Mouse (Mus musculus): ENCODE measurements around the gene Rpia.

Rpia gene

GRCm38 (mm10) chr6:70735528-70735927, 56.5 kb downstream of the Rpia start:
- TF ChIP-seq NANOG (IDR thresholded peaks at IDR 0.05; ENCODE audit: borderline replicate concordance, low read length) (no peak), POU5F1 (IDR thresholded peaks at IDR 0.05; ENCODE audit: borderline replicate concordance, low read length) (no peak), CTCF (conservative IDR thresholded peaks at IDR 0.05; ENCODE audit: low read length) (no peak)
- no peaks in the 10 kb centered on the region for H3K36me3 ChIP-seq (ENCODE audit: insufficient read depth, low read length)
- no peaks in the 10 kb centered on the region for H3K9me3 ChIP-seq (ENCODE audit: low read length)
- no peak overlapping the region for H3K4me3 ChIP-seq (replicated peaks; ENCODE audit: low read length)
- no peaks in the 10 kb centered on the region for H3K27me3 ChIP-seq (ENCODE audit: insufficient read depth, low read length)
- H3K4me1 ChIP-seq (replicated peaks; ENCODE audit: low read depth, low read length) = no peaks in the 10 kb centered on the region

- Histone ChIP-seq H3K36me3 (ENCODE audit: insufficient read depth, low read length) (no peaks in the 10 kb centered on the region), H3K4me1 (replicated peaks; ENCODE audit: low read depth, low read length) (no peaks in the 10 kb centered on the region), H3K9me3 (ENCODE audit: low read length) (no peaks in the 10 kb centered on the region), H3K27me3 (ENCODE audit: insufficient read depth, low read length) (no peaks in the 10 kb centered on the region), H3K4me3 (replicated peaks; ENCODE audit: low read length) (no peak overlapping the region)
- TF ChIP-seq NANOG (IDR thresholded peaks at IDR 0.05; ENCODE audit: borderline replicate concordance, low read length) (no peak), POU5F1 (IDR thresholded peaks at IDR 0.05; ENCODE audit: borderline replicate concordance, low read length) (no peak), CTCF (conservative IDR thresholded peaks at IDR 0.05; ENCODE audit: low read length) (no peak)
Observed at GRCm38 (mm10) chr6:70730828-70731227, 61.2 kb downstream of the Rpia start.

GRCm38 (mm10) chr6:70729125-70729524, 62.9 kb downstream of the Rpia start:
- Histone ChIP-seq H3K4me1 (replicated peaks; ENCODE audit: low read depth, low read length) (no peaks in the 10 kb centered on the region), H3K9me3 (ENCODE audit: low read length) (no peaks in the 10 kb centered on the region), H3K27me3 (ENCODE audit: insufficient read depth, low read length) (no peaks in the 10 kb centered on the region), H3K4me3 (replicated peaks; ENCODE audit: low read length) (no peak overlapping the region), H3K36me3 (ENCODE audit: insufficient read depth, low read length) (no peaks in the 10 kb centered on the region)
- TF ChIP-seq POU5F1 (IDR thresholded peaks at IDR 0.05; ENCODE audit: borderline replicate concordance, low read length) (no peak), NANOG (IDR thresholded peaks at IDR 0.05; ENCODE audit: borderline replicate concordance, low read length) (no peak), CTCF (conservative IDR thresholded peaks at IDR 0.05; ENCODE audit: low read length) (no peak)

- no peaks in the 10 kb centered on the region for H3K9me3 ChIP-seq (ENCODE audit: low read length)
Observed at GRCm38 (mm10) chr6:70727094-70727721, 64.8 kb downstream of the Rpia start.

GRCm38 (mm10) chr6:70725639-70726038, 66.4 kb downstream of the Rpia start:
- Histone ChIP-seq H3K36me3 (ENCODE audit: insufficient read depth, low read length) (no peaks in the 10 kb centered on the region), H3K9me3 (ENCODE audit: low read length) (no peaks in the 10 kb centered on the region), H3K4me3 (replicated peaks; ENCODE audit: low read length) (no peak overlapping the region), H3K4me1 (replicated peaks; ENCODE audit: low read depth, low read length) (no peaks in the 10 kb centered on the region), H3K27me3 (ENCODE audit: insufficient read depth, low read length) (no peaks in the 10 kb centered on the region)
- TF ChIP-seq POU5F1 (IDR thresholded peaks at IDR 0.05; ENCODE audit: borderline replicate concordance, low read length) (no peak), CTCF (conservative IDR thresholded peaks at IDR 0.05; ENCODE audit: low read length) (no peak), NANOG (IDR thresholded peaks at IDR 0.05; ENCODE audit: borderline replicate concordance, low read length) (no peak)

More at GRCm38 (mm10) chr6:70727094-70727721, 64.8 kb downstream of the Rpia start:
- H3K36me3 ChIP-seq (ENCODE audit: insufficient read depth, low read length) = no peaks in the 10 kb centered on the region
- no peak for TF ChIP-seq POU5F1 (IDR thresholded peaks at IDR 0.05; ENCODE audit: borderline replicate concordance, low read length)
- TF ChIP-seq NANOG (IDR thresholded peaks at IDR 0.05; ENCODE audit: borderline replicate concordance, low read length) = no peak
- no peak for TF ChIP-seq CTCF (conservative IDR thresholded peaks at IDR 0.05; ENCODE audit: low read length)
- no peaks in the 10 kb centered on the region for H3K27me3 ChIP-seq (ENCODE audit: insufficient read depth, low read length)
- no peaks in the 10 kb centered on the region for H3K4me1 ChIP-seq (replicated peaks; ENCODE audit: low read depth, low read length)
- no peak overlapping the region for H3K4me3 ChIP-seq (replicated peaks; ENCODE audit: low read length)

GRCm38 (mm10) chr6:70724722-70725121, 67.3 kb downstream of the Rpia start:
- TF ChIP-seq NANOG (IDR thresholded peaks at IDR 0.05; ENCODE audit: borderline replicate concordance, low read length) (no peak), CTCF (conservative IDR thresholded peaks at IDR 0.05; ENCODE audit: low read length) (no peak), POU5F1 (IDR thresholded peaks at IDR 0.05; ENCODE audit: borderline replicate concordance, low read length) (no peak)
- H3K36me3 ChIP-seq (ENCODE audit: insufficient read depth, low read length) = no peaks in the 10 kb centered on the region
- no peaks in the 10 kb centered on the region for H3K4me1 ChIP-seq (replicated peaks; ENCODE audit: low read depth, low read length)
- H3K4me3 ChIP-seq (replicated peaks; ENCODE audit: low read length) = no peak overlapping the region
- no peaks in the 10 kb centered on the region for H3K27me3 ChIP-seq (ENCODE audit: insufficient read depth, low read length)
- no peaks in the 10 kb centered on the region for H3K9me3 ChIP-seq (ENCODE audit: low read length)

- Histone ChIP-seq H3K4me3 (replicated peaks; ENCODE audit: low read length) (no peak overlapping the region), H3K36me3 (ENCODE audit: insufficient read depth, low read length) (no peaks in the 10 kb centered on the region), H3K9me3 (ENCODE audit: low read length) (no peaks in the 10 kb centered on the region), H3K4me1 (replicated peaks; ENCODE audit: low read depth, low read length) (no peaks in the 10 kb centered on the region), H3K27me3 (ENCODE audit: insufficient read depth, low read length) (no peaks in the 10 kb centered on the region)
- TF ChIP-seq CTCF (conservative IDR thresholded peaks at IDR 0.05; ENCODE audit: low read length) = no peak
- no peak for TF ChIP-seq NANOG (IDR thresholded peaks at IDR 0.05; ENCODE audit: borderline replicate concordance, low read length)
- TF ChIP-seq POU5F1 (IDR thresholded peaks at IDR 0.05; ENCODE audit: borderline replicate concordance, low read length) = no peak
Observed at GRCm38 (mm10) chr6:70722298-70722697, 69.7 kb downstream of the Rpia start.

- no peaks in the 10 kb centered on the region for H3K9me3 ChIP-seq (ENCODE audit: low read length)
- no peak overlapping the region for H3K4me3 ChIP-seq (replicated peaks; ENCODE audit: low read length)
- TF ChIP-seq CTCF (conservative IDR thresholded peaks at IDR 0.05; ENCODE audit: low read length) (no peak), POU5F1 (IDR thresholded peaks at IDR 0.05; ENCODE audit: borderline replicate concordance, low read length) (no peak), NANOG (IDR thresholded peaks at IDR 0.05; ENCODE audit: borderline replicate concordance, low read length) (no peak)
- no peaks in the 10 kb centered on the region for H3K4me1 ChIP-seq (replicated peaks; ENCODE audit: low read depth, low read length)
- no peaks in the 10 kb centered on the region for H3K27me3 ChIP-seq (ENCODE audit: insufficient read depth, low read length)
- no peaks in the 10 kb centered on the region for H3K36me3 ChIP-seq (ENCODE audit: insufficient read depth, low read length)
Observed at GRCm38 (mm10) chr6:70718760-70719159, 73.3 kb downstream of the Rpia start.

- no peaks in the 10 kb centered on the region for H3K27me3 ChIP-seq (ENCODE audit: insufficient read depth, low read length)
- TF ChIP-seq POU5F1 (IDR thresholded peaks at IDR 0.05; ENCODE audit: borderline replicate concordance, low read length) (no peak), NANOG (IDR thresholded peaks at IDR 0.05; ENCODE audit: borderline replicate concordance, low read length) (no peak), CTCF (conservative IDR thresholded peaks at IDR 0.05; ENCODE audit: low read length) (no peak)
- H3K4me1 ChIP-seq (replicated peaks; ENCODE audit: low read depth, low read length) = no peaks in the 10 kb centered on the region
- no peak overlapping the region for H3K4me3 ChIP-seq (replicated peaks; ENCODE audit: low read length)
- no peaks in the 10 kb centered on the region for H3K36me3 ChIP-seq (ENCODE audit: insufficient read depth, low read length)
- no peaks in the 10 kb centered on the region for H3K9me3 ChIP-seq (ENCODE audit: low read length)
Observed at GRCm38 (mm10) chr6:70718164-70718563, 73.9 kb downstream of the Rpia start.
